Mouse (Mus musculus) C2C12 (cell line): Measurements from ENCODE around the gene Litaf. TPM values are rescaled to one million over a fixed set of nuclear protein-coding genes. Genes with fewer than 3 reads are reported as not detected.

Experiments
- H3K27me3 ChIP-seq: one replicate; pipeline ENCODE4 v1.6.1; 2011; ENCODE audit not compliant: control insufficient read depth, insufficient read depth, insufficient read length
- H3K36me3 ChIP-seq: one replicate; pipeline ENCODE4 v1.6.1; 2011; ENCODE audit not compliant: control insufficient read depth, insufficient read depth
- H3K4me3 ChIP-seq: one replicate; pipeline ENCODE4 v1.5.1; 2011; ENCODE audit warnings: mild to moderate bottlenecking, control low read depth; ENCODE audit not compliant: poor library complexity, insufficient read depth, severe bottlenecking
- H3K79me2 ChIP-seq: one replicate; pipeline ENCODE4 v1.6.1; 2011; ENCODE audit not compliant: control insufficient read depth, insufficient read depth
- H3K79me3 ChIP-seq: one replicate; pipeline ENCODE4 v1.6.1; 2011; ENCODE audit warnings: low read depth, control low read depth
- H3ac ChIP-seq: one replicate; pipeline ENCODE3; 2011; ENCODE audit warnings: low read depth; ENCODE audit not compliant: control insufficient read depth, insufficient read length
- CEBPB ChIP-seq: IDR thresholded peaks from one replicate; pipeline ENCODE4 v1.6.1; 2011; ENCODE audit warnings: low read depth, mild to moderate bottlenecking, control low read depth, moderate library complexity
- CTCF ChIP-seq: IDR thresholded peaks from one replicate; pipeline ENCODE4 v1.5.1; 2011; ENCODE audit not compliant: control insufficient read depth, insufficient read depth, insufficient read length
- FOSL1 ChIP-seq: IDR thresholded peaks from one replicate; pipeline ENCODE4 v1.8.0; 2011; ENCODE audit warnings: mild to moderate bottlenecking, low read length; ENCODE audit not compliant: poor library complexity, insufficient read depth, severe bottlenecking
- MAX ChIP-seq: IDR thresholded peaks from one replicate; pipeline ENCODE4 v1.6.1; 2011; ENCODE audit warnings: mild to moderate bottlenecking, control low read depth
- MYOD1 ChIP-seq: IDR thresholded peaks from one replicate; pipeline ENCODE4 v1.6.1; 2011; ENCODE audit warnings: low read depth; ENCODE audit not compliant: control insufficient read depth, insufficient read length
- MYOG ChIP-seq: IDR thresholded peaks from one replicate; pipeline ENCODE4 v1.6.1; 2011; ENCODE audit not compliant: control insufficient read depth, insufficient read length; ENCODE audit errors: extremely low read depth
- USF1 ChIP-seq: IDR thresholded peaks from one replicate; pipeline ENCODE4 v1.6.1; 2011; ENCODE audit warnings: low read depth, mild to moderate bottlenecking, control low read depth, moderate library complexity
- polyA plus RNA-seq: library from polyadenylated mRNA; unstranded; fragments of >200 nt; fragmentation: generic; extraction: Trizol; gene quantifications from one replicate; pipeline ENCODE4 v1.2.1, GENCODE M21; 2012; ENCODE audit warnings: missing spikeins

Gene Litaf
- polyA plus RNA-seq, 1 experiment: 116 TPM

DNA sequence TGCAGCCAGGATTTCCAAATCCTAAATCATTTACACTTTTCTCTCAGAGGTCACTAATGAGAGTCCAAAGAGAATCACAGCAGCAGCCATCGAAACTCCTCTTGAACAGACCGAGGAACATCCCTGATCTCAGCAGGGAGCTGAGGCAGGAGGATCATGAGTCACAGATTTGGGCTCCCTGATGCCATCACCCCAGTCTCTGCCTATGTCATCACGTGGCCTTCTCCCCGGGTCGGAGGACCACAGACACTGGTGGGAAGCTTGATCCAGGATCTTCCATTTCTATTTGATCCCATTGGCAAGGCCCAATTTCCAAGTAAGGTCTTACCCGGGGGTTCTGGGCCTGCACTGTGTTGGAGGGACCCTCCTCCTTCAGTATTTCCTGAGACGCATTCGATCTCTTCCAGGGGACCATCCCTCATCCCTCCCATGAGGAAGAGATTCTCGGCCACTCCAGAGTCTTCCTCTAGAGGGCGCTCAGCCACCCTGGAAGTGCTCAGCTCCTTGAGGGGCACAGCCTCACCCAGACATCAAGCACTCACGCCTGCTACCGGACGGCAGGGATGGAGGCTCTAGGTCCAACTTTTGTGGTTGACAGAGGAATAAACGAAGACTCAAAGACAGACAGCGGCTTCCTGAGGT lies 30.0 kb downstream of the Litaf start:
- Histone ChIP-seq H3ac (no peak overlapping the region), H3K4me3 (no peak overlapping the region), H3K36me3 (no peaks in the 10 kb centered on the region), H3K79me3 (no peaks in the 10 kb centered on the region), H3K79me2 (no peaks in the 10 kb centered on the region), H3K27me3 (no peaks in the 10 kb centered on the region)
- no peak for TF ChIP-seq MYOD1
- peak; percentile 85 for TF ChIP-seq CTCF
- TF ChIP-seq USF1: peak; percentile 81

DNA sequence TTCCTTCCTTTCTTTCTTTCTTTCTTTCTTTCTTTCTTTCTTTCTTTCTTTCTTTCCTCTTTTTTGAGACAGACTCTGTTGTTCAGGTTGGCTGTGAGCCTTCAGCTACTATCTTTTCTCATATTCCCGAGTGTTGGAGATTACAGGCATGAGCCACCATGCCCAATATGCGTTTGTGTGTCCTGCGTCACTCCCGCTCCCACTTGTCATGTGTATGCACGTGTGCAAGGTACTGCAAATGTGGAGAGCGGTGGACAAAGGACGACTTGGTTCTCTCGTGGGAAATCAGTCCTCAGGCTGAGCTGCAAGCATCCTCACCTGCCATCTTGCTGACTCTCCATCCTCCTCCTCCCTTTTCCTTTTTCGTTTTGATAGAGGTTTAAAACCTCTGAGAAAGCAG lies 30.7 kb downstream of the Litaf start:
- no peaks in the 10 kb centered on the region for H3K27me3 ChIP-seq
- no peak overlapping the region for H3K4me3 ChIP-seq
- H3K79me2 ChIP-seq: no peaks in the 10 kb centered on the region
- H3ac ChIP-seq: no peak overlapping the region
- H3K79me3 ChIP-seq: no peaks in the 10 kb centered on the region
- no peaks in the 10 kb centered on the region for H3K36me3 ChIP-seq
- TF ChIP-seq CEBPB: no peak
- no peak for TF ChIP-seq MYOD1
- no peak for TF ChIP-seq FOSL1
- TF ChIP-seq USF1: no peak
- no peak for TF ChIP-seq MYOG
- no peak for TF ChIP-seq CTCF

DNA sequence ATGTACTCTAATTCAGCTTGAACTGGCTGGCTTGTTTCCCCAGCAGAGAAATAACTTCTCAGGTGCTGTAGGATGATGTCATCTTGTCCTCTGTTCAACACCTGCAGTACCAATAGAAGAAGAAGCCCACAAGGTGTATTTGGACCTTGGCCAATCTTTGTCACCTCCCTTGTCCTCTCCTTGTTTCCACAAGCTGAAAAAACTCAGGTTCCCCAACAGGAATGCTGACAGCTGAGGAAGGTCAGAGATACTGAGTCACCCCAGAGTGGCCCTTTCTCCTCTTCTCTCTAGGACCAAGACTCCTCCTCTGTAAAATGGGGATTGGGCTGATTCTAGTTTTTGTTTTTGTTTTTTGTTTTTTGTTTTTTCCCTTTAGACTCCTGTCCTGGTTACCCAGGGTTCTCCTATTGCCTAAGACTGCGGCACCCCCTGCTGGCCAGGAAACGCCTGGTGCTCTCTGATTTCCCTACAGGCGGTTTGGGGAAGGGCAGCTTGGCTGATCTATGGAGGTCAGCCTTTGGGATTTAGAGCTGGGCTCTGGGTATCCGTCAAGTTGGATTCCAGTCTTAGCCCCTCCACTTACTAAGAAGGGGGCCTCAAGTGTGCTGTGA lies 31.7 kb downstream of the Litaf start:
- Histone ChIP-seq H3K79me3 (no peaks in the 10 kb centered on the region), H3K4me3 (no peak overlapping the region), H3K79me2 (no peaks in the 10 kb centered on the region), H3ac (no peak overlapping the region), H3K27me3 (no peaks in the 10 kb centered on the region), H3K36me3 (no peaks in the 10 kb centered on the region)
- TF ChIP-seq CTCF: peak; percentile 96
- TF ChIP-seq MAX: no peak
- TF ChIP-seq USF1: no peak

DNA sequence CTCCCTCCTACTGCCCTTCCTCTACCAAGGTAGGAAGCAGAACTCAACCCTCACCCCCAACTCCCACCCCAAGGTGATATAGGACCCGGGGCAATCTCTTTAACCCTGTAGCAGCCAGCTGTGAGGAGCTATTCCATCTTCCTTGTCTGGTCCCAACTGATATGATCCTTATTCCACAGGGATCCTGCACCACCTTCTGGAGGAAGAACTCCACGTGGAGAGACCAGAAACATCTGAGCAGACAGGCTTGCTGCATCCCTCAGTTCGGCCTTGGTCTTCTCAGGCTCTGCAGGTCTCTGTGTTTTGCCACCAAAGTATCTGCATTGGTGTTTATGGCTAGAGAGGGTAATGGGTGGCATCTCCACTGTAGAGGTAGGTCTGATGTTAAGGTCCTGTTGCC lies 34.6 kb downstream of the Litaf start:
- Histone ChIP-seq H3ac (no peak overlapping the region), H3K27me3 (no peaks in the 10 kb centered on the region), H3K79me2 (no peaks in the 10 kb centered on the region)

GRCm38 (mm10) chr16:11030844-11031243 lies 35.1 kb downstream of the Litaf start:
- no peak for TF ChIP-seq FOSL1
- no peak for TF ChIP-seq USF1
- TF ChIP-seq CTCF: no peak
- no peak for TF ChIP-seq MYOD1
- TF ChIP-seq CEBPB: no peak
- TF ChIP-seq MAX: no peak
- no peak for TF ChIP-seq MYOG
- no peaks in the 10 kb centered on the region for H3K27me3 ChIP-seq

More for the DNA sequence above, 34.6 kb downstream of the Litaf start:
- H3K79me3 ChIP-seq: no peaks in the 10 kb centered on the region
- no peak overlapping the region for H3K4me3 ChIP-seq
- no peaks in the 10 kb centered on the region for H3K36me3 ChIP-seq
- TF ChIP-seq MAX (no peak), CTCF (peak; percentile 13)

DNA sequence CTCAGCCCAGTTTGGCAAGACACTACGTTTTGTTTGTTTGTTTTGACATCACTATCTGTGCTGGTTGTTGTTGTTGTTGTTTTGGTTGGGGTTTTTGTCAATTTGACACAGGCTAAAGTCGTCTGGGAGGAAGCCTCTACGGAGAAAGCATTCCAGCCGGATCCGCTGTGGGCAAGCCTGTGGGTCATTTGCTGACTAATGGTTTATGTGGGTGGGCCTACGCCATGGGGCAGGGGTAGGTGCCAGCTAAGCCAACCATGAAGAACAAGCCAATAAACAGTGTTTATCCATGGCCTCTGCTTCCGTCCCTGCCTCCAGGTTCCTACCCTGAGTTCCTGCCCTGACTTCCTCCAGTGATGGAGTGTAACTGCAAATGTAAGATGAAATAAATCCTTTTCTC lies 37.8 kb downstream of the Litaf start:
- Histone ChIP-seq H3ac (no peak overlapping the region), H3K79me2 (no peaks in the 10 kb centered on the region), H3K79me3 (no peaks in the 10 kb centered on the region), H3K36me3 (no peaks in the 10 kb centered on the region), H3K27me3 (no peaks in the 10 kb centered on the region), H3K4me3 (peak overlapping the region; percentile 6)
- TF ChIP-seq MAX (no peak), MYOD1 (no peak), MYOG (no peak), CTCF (no peak), USF1 (no peak), FOSL1 (no peak)

More at GRCm38 (mm10) chr16:11030844-11031243, 35.1 kb downstream of the Litaf start:
- H3K4me3 ChIP-seq: no peak overlapping the region
- H3K36me3 ChIP-seq: no peaks in the 10 kb centered on the region
- no peaks in the 10 kb centered on the region for H3K79me3 ChIP-seq
- no peaks in the 10 kb centered on the region for H3K79me2 ChIP-seq
- H3ac ChIP-seq: no peak overlapping the region
